9 mouse cellular contexts compared by ENCODE assay signal in genomic region chr19:27217941-27218411, GRCm38 (mm10). TPM values are rescaled to one million over a fixed set of nuclear protein-coding genes. Genes with fewer than 3 reads are reported as not detected.
DNase-seq lines count a peak whose midpoint lies in the region; ATAC-seq and TF ChIP-seq lines count a peak whose summit lies in the region.
"Had no signal": no experiment of that assay in that cellular context is flagged by ENCODE, and none has a peak within 500 bp of the region (broad histone marks: within the 10 kb centered on the region; RNA-seq: fewer than 3 reads in every experiment).

No protein-coding gene starts in this region.

- H3K36me3 ChIP-seq in liver, embryonic 13.5 days, result no peaks in the 10 kb centered on the region
- H3K36me3 ChIP-seq: G1E had no signal

- H3K4me2 ChIP-seq in liver, embryonic 13.5 days, result peak overlapping the region; percentile 67

- H3K9ac ChIP-seq in liver, embryonic 13.5 days, result peak overlapping the region; percentile 33; the same call in 1 of the 2 replicates

- ATAC-seq in liver, embryonic 13.5 days (ENCODE audit: low read depth), result peak; percentile 21

- H3K4me1 ChIP-seq in liver, embryonic 13.5 days (replicated peaks), result no peaks in the 10 kb centered on the region; the same call in 1 of the 2 replicates

- H3K27ac ChIP-seq in layer of hippocampus, adult 2 months, result peak overlapping the region; percentile 99
- no peak overlapping the region for H3K27ac ChIP-seq in liver, embryonic 13.5 days

- no peaks in the 10 kb centered on the region for H3K9me3 ChIP-seq in liver, embryonic 13.5 days (replicated peaks)

- peaks cover 58% of the 10 kb centered on the region for H3K27me3 ChIP-seq in liver, embryonic 13.5 days

- TF ChIP-seq CTCF in layer of hippocampus, adult 2 months (conservative IDR thresholded peaks at IDR 0.05), result no peak

- H3K4me3 ChIP-seq in layer of hippocampus, adult 2 months, result peak overlapping the region; percentile 86
- H3K4me3 ChIP-seq in liver, embryonic 13.5 days (replicated peaks), result peak overlapping the region; percentile 55

- 0% methylated on average over 32 of the region's 32 CpGs for WGBS in liver, embryonic 13.5 days (ENCODE audit: insufficient replicate concordance)

- peak in 1 of 2 experiments; percentile 46 for DNase-seq in layer of hippocampus, adult 2 months (ENCODE audit: low spot score in 2 of 2)
- no peak for DNase-seq in layer of hippocampus, adult 9-10 months (ENCODE audit: low spot score)
- peak; percentile 59 to 72 for DNase-seq in cerebellum, postnatal 10 days
- peak; percentile 31 to 32 for DNase-seq in frontal cortex, postnatal 25 days (ENCODE audit: low spot score in 2 of 2)
- peak; percentile 64 for DNase-seq in kidney, adult 18-20 months
- no peak for DNase-seq in liver, embryonic 13.5 days
- peak; percentile 10 for DNase-seq in ovary, postnatal 14 days (ENCODE audit: low spot score)
- DNase-seq in spleen, postnatal 10 days (ENCODE audit: low spot score in 2 of 2), result no peak

RNA-seq across cellular contexts. Expression of gene Vldlr, which starts 1.7 kb away (rescaled TPM):
- total RNA-seq in layer of hippocampus, adult 2 months (2021), result 10 to 100 TPM; 47.5 to 50.8 TPM
- polyA plus RNA-seq in liver, embryonic 13.5 days (2015; fragmentation: Nextera tagmentation; extraction: Ambion mirVana), result 1.6 and 1.8 TPM in 2 replicates
- polyA plus RNA-seq: G1E had no signal

Comparison
In these comparisons a context has a peak if more than half of its experiments do, and no peak if none do; other contexts are left out.
1. DNase-seq: peak in cerebellum, postnatal 10 days (2 of 2), frontal cortex, postnatal 25 days (2 of 2), kidney, adult 18-20 months (single experiment) and ovary, postnatal 14 days (single experiment); none in layer of hippocampus, adult 9-10 months (single experiment), liver, embryonic 13.5 days (single experiment) and spleen, postnatal 10 days (0 of 2).